Mouse (Mus musculus): ENCODE measurements around the gene Tanc2. TPM values are rescaled to one million over a fixed set of nuclear protein-coding genes. Genes with fewer than 3 reads are reported as not detected.

The Tanc2 gene
- polyA plus RNA-seq, 1 experiment from 2014 or later: 11.6 TPM

GRCm38 (mm10) chr11:105792501-105792900, 202.7 kb downstream of the Tanc2 start:
- H3K4me3 ChIP-seq (ENCODE audit: low read depth, low read length): no peak overlapping the region
- DNase-seq (ENCODE audit: low spot score) (no peak), ATAC-seq (no peak)
- no peaks in the 10 kb centered on the region for H3K27me3 ChIP-seq (replicated peaks; ENCODE audit: insufficient read depth, low read length)
- H3K27ac ChIP-seq (ENCODE audit: low read length): no peak overlapping the region
- no peaks in the 10 kb centered on the region for H3K4me1 ChIP-seq (ENCODE audit: insufficient read depth, low read depth, low read length)
- H3K9ac ChIP-seq (replicated peaks; ENCODE audit: low read depth): no peak overlapping the region
- H3K9me3 ChIP-seq (ENCODE audit: low read length): no peaks in the 10 kb centered on the region
- H3K4me2 ChIP-seq (replicated peaks; ENCODE audit: low read depth, low read length): no peak overlapping the region
- H3K36me3 ChIP-seq (ENCODE audit: insufficient read depth, low read length): no peaks in the 10 kb centered on the region
- TF ChIP-seq CTCF (IDR thresholded peaks at IDR 0.05) (no peak), EP300 (IDR thresholded peaks at IDR 0.05) (no peak)

DNA sequence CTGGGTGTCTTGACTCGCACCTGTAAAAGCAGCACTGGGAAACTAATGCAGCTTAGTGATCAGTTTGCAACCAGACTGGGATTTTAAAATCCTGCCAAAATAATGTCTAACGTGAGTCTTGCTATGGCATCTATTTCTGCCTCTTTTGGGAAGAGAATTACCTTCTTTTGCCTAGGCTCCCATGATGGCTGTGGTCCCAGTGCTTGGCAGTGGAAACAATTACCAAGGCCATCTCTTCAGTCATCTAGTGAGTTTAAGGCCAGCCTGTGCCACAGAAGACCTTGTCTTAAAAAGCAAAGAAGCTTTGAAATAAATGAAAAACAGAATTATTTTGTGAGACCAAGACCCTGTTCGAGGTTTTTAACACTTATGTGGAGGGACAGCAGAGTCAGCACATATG, 213.9 kb downstream of the Tanc2 start:
- Histone ChIP-seq H3K4me3 (ENCODE audit: low read depth, low read length) (no peak overlapping the region), H3K9me3 (ENCODE audit: low read length) (no peaks in the 10 kb centered on the region), H3K27me3 (replicated peaks; ENCODE audit: insufficient read depth, low read length) (no peaks in the 10 kb centered on the region), H3K9ac (replicated peaks; ENCODE audit: low read depth) (no peak overlapping the region), H3K4me1 (ENCODE audit: insufficient read depth, low read depth, low read length) (no peaks in the 10 kb centered on the region), H3K36me3 (ENCODE audit: insufficient read depth, low read length) (no peaks in the 10 kb centered on the region), H3K27ac (ENCODE audit: low read length) (no peak overlapping the region), H3K4me2 (replicated peaks; ENCODE audit: low read depth, low read length) (no peak overlapping the region)
- TF ChIP-seq EP300 (IDR thresholded peaks at IDR 0.05) (no peak), CTCF (IDR thresholded peaks at IDR 0.05) (no peak)
- 88% methylated on average over 3 of the region's 3 CpGs for WGBS
- ATAC-seq: no peak
- DNase-seq (ENCODE audit: low spot score): no peak

DNA sequence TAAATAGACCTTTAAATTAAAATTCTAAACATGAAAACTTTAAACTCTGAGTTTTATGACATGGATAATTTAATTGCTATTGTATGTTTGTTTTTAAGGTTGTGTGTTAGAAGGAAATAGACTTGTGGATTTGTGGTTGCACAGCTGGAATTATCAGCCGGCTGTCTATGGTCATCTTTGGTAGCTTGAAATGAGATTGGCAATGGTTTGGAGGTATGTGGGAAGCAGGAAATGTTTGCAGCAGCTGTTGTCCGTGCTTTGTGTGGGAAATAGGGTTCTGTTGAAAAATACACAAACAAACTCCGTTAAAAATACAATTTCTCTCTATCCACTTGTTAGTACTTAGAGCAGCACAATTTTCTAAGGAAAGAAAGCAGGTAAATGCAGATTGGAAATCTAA, 215.0 kb downstream of the Tanc2 start:
- H3K9ac ChIP-seq (replicated peaks; ENCODE audit: low read depth): no peak overlapping the region
- TF ChIP-seq CTCF (IDR thresholded peaks at IDR 0.05) (no peak), EP300 (IDR thresholded peaks at IDR 0.05) (no peak)
- no peak for ATAC-seq
- 43% methylated on average over 3 of the region's 3 CpGs for WGBS
- no peak for DNase-seq (ENCODE audit: low spot score)
- no peaks in the 10 kb centered on the region for H3K4me1 ChIP-seq (ENCODE audit: insufficient read depth, low read depth, low read length)
- no peaks in the 10 kb centered on the region for H3K9me3 ChIP-seq (ENCODE audit: low read length)
- no peaks in the 10 kb centered on the region for H3K27me3 ChIP-seq (replicated peaks; ENCODE audit: insufficient read depth, low read length)
- H3K36me3 ChIP-seq (ENCODE audit: insufficient read depth, low read length): no peaks in the 10 kb centered on the region
- H3K4me2 ChIP-seq (replicated peaks; ENCODE audit: low read depth, low read length): no peak overlapping the region
- H3K27ac ChIP-seq (ENCODE audit: low read length): no peak overlapping the region
- H3K4me3 ChIP-seq (ENCODE audit: low read depth, low read length): no peak overlapping the region

DNA sequence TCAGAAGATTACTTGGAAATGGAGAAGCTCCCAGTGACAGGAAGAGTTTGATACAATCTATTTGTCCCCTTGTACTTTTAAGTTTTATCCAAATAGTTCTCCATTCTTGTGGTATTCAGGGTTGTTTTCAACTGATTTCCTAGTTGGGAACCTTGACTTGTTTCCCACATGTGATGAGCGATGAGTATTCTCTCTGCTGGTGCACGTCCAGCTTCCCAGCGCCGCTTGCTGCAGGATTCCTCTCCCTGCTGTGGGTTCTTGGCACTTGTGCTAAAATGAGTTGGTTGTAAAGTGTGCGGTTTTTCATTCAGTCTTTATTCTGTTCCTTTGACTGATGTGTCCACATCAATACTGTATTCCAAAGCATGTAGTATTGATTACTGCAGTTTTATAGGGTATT, 217.3 kb downstream of the Tanc2 start:
- Histone ChIP-seq H3K27ac (ENCODE audit: low read length) (no peak overlapping the region), H3K4me2 (replicated peaks; ENCODE audit: low read depth, low read length) (no peak overlapping the region), H3K4me3 (ENCODE audit: low read depth, low read length) (no peak overlapping the region), H3K9ac (replicated peaks; ENCODE audit: low read depth) (no peak overlapping the region), H3K4me1 (ENCODE audit: insufficient read depth, low read depth, low read length) (no peaks in the 10 kb centered on the region), H3K36me3 (ENCODE audit: insufficient read depth, low read length) (0 out of 2 replicates have a peak, but pooled peaks cover 3% of the 10 kb centered on the region), H3K9me3 (ENCODE audit: low read length) (no peaks in the 10 kb centered on the region), H3K27me3 (replicated peaks; ENCODE audit: insufficient read depth, low read length) (no peaks in the 10 kb centered on the region)
- WGBS: 93% methylated on average over 5 of the region's 5 CpGs
- DNase-seq (ENCODE audit: low spot score): no peak
- TF ChIP-seq CTCF (IDR thresholded peaks at IDR 0.05) (no peak), EP300 (IDR thresholded peaks at IDR 0.05) (no peak)
- ATAC-seq: no peak

DNA sequence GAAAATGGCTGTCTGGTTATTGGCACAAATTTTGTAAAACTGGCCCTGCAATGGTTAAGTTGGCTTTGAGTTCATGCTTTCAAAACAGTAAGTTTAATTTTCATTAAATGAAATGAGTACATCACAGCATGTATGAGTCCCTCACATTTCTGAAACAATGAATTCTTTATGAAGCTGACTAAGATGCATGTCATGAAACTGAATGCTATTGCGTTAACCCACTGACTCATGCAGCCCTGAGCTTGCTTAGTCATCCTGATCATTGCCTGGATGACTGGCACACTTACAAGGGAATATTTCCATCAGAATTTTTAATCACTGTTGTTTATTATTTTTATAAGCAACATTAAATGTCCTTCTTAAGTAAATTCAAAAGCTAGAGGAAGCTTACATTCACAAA, 233.5 kb downstream of the Tanc2 start:
- H3K9ac ChIP-seq (replicated peaks; ENCODE audit: low read depth): no peak overlapping the region
- no peak overlapping the region for H3K4me3 ChIP-seq (ENCODE audit: low read depth, low read length)
- WGBS: 75% methylated on average over 1 of the region's 1 CpGs
- no peak overlapping the region for H3K27ac ChIP-seq (ENCODE audit: low read length)
- no peaks in the 10 kb centered on the region for H3K27me3 ChIP-seq (replicated peaks; ENCODE audit: insufficient read depth, low read length)
- ATAC-seq (no peak), DNase-seq (ENCODE audit: low spot score) (peak; percentile 30)
- H3K4me2 ChIP-seq (replicated peaks; ENCODE audit: low read depth, low read length): no peak overlapping the region
- H3K9me3 ChIP-seq (ENCODE audit: low read length): no peaks in the 10 kb centered on the region
- no peaks in the 10 kb centered on the region for H3K36me3 ChIP-seq (ENCODE audit: insufficient read depth, low read length)
- TF ChIP-seq EP300 (IDR thresholded peaks at IDR 0.05) (no peak), CTCF (IDR thresholded peaks at IDR 0.05) (no peak)
- no peaks in the 10 kb centered on the region for H3K4me1 ChIP-seq (ENCODE audit: insufficient read depth, low read depth, low read length)

- 45% methylated on average over 2 of the region's 2 CpGs for WGBS
- Histone ChIP-seq H3K27ac (ENCODE audit: low read length) (no peak overlapping the region), H3K9ac (replicated peaks; ENCODE audit: low read depth) (no peak overlapping the region), H3K27me3 (replicated peaks; ENCODE audit: insufficient read depth, low read length) (no peaks in the 10 kb centered on the region), H3K4me3 (ENCODE audit: low read depth, low read length) (no peak overlapping the region), H3K36me3 (ENCODE audit: insufficient read depth, low read length) (no peaks in the 10 kb centered on the region), H3K4me1 (ENCODE audit: insufficient read depth, low read depth, low read length) (no peaks in the 10 kb centered on the region), H3K9me3 (ENCODE audit: low read length) (no peaks in the 10 kb centered on the region), H3K4me2 (replicated peaks; ENCODE audit: low read depth, low read length) (no peak overlapping the region)
- no peak for ATAC-seq
- peak; percentile 11 for DNase-seq (ENCODE audit: low spot score)
- no peak for TF ChIP-seq EP300 (IDR thresholded peaks at IDR 0.05)
- no peak for TF ChIP-seq CTCF (IDR thresholded peaks at IDR 0.05)
These were observed 234.0 kb downstream of the Tanc2 start for GRCm38 (mm10) chr11:105823759-105824158.

DNA sequence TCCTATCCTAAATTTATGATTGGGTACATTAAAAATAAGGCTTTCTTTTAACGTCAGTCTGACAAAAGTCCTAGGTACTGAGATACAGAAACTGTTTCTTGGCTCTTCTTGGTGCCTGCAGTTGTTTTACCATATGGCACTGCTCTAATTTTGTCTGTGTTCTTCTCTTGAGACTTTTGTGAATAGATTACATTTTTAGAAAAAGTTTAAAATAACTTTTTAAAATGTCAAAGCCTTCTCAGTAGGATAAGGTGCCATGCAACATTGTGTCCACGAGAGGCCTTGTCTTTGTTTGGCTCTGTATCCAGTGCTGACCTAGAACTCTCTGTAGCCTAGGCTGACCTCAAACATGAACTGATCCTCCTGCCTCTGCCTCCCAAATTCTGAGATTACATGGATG, 238.4 kb downstream of the Tanc2 start:
- TF ChIP-seq CTCF (IDR thresholded peaks at IDR 0.05) (no peak), EP300 (IDR thresholded peaks at IDR 0.05) (no peak)
- H3K4me3 ChIP-seq (ENCODE audit: low read depth, low read length): no peak overlapping the region
- WGBS: 69% methylated on average over 2 of the region's 2 CpGs
- H3K9me3 ChIP-seq (ENCODE audit: low read length): no peaks in the 10 kb centered on the region
- H3K4me2 ChIP-seq (replicated peaks; ENCODE audit: low read depth, low read length): no peak overlapping the region
- ATAC-seq (no peak), DNase-seq (ENCODE audit: low spot score) (no peak)
- no peaks in the 10 kb centered on the region for H3K27me3 ChIP-seq (replicated peaks; ENCODE audit: insufficient read depth, low read length)
- H3K9ac ChIP-seq (replicated peaks; ENCODE audit: low read depth): no peak overlapping the region
- no peaks in the 10 kb centered on the region for H3K4me1 ChIP-seq (ENCODE audit: insufficient read depth, low read depth, low read length)
- no peak overlapping the region for H3K27ac ChIP-seq (ENCODE audit: low read length)
- no peaks in the 10 kb centered on the region for H3K36me3 ChIP-seq (ENCODE audit: insufficient read depth, low read length)

Measured in lung, postnatal 0 days (tissue).